Mouse (Mus musculus): ENCODE measurements around the gene Zfp62. TPM values are rescaled to one million over a fixed set of nuclear protein-coding genes. Genes with fewer than 3 reads are reported as not detected.

Zfp62 gene
- total RNA-seq, 1 experiment = 25.2 TPM

DNA sequence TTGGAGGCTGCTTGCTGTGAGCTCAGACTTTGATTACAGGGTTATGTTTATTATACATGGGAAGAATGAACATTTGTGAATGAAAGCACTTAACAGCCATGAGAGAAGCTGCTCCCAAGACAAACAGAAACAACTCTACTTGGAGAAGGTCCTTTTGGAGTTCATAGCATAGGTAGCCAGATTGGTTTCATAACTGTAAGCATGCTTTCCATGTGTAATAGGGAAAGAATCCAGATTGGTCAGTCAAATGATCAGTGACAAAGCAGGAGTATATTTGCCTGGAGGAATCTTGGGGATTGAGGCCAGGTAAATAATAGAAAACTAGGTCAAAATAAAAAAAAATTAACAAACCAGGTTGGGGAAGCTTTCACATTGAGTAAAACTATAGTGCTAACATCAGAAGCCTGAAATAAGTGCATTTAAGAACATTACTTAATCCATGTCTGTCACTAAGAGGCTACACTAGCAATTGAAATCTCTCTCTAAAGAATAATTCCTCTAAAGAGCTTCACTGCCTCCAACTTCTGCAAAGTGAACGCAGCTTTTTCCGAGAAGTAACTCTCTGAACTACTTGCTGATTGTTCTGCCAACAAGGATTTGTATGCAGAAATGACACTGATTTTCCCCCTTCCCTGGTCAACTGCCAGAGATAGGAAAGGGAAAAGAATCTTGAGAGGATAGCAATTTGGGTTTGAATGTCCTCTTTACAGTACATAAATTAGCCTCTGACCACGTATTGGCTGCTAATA lies 32.5 kb downstream of the Zfp62 start:
- no peaks in the 10 kb centered on the region for H3K36me3 ChIP-seq (ENCODE audit: control insufficient read depth, insufficient read depth, low read length, poor library complexity, severe bottlenecking)
- H3K4me3 ChIP-seq (ENCODE audit: insufficient read depth in 1 of 2, low read depth in 1 of 2, low read length in 2 of 2, poor library complexity in 1 of 2, severe bottlenecking in 1 of 2) = no peak overlapping the region
- TF ChIP-seq HCFC1 (IDR thresholded peaks at IDR 0.05; ENCODE audit: borderline replicate concordance, insufficient read depth, low read length) = no peak
- TF ChIP-seq ZC3H11A (IDR thresholded peaks at IDR 0.05; ENCODE audit: borderline replicate concordance, low read depth, low read length) = no peak
- TF ChIP-seq MAFK (IDR thresholded peaks at IDR 0.05; ENCODE audit: insufficient read depth, low read depth, low read length) = no peak
- TF ChIP-seq ZNF384 (IDR thresholded peaks at IDR 0.05; ENCODE audit: low read depth, low read length) = no peak
- TF ChIP-seq CHD2 (IDR thresholded peaks at IDR 0.05; ENCODE audit: low read depth, low read length) = no peak
- no peak for DNase-seq (ENCODE audit: low read depth, low spot score)
- H3K4me1 ChIP-seq (ENCODE audit: control insufficient read depth in 2 of 2, insufficient read depth in 2 of 2, low read length in 2 of 2, poor library complexity in 1 of 2) = no peaks in the 10 kb centered on the region
- H3K9ac ChIP-seq (ENCODE audit: insufficient read depth, low read depth, low read length, poor library complexity, severe bottlenecking) = no peak overlapping the region
- no peaks in the 10 kb centered on the region for H3K9me3 ChIP-seq (ENCODE audit: control insufficient read depth, insufficient read depth, low read depth, low read length)
- in situ Hi-C loops (cut with MboI; ENCODE audit: low sequenced_read_pairs in 2 of 2, unreplicated experiment in 2 of 2) = no loop called here
- no peak overlapping the region for H3K27ac ChIP-seq (ENCODE audit: insufficient read depth, low read depth, low read length, poor library complexity, severe bottlenecking)

DNA sequence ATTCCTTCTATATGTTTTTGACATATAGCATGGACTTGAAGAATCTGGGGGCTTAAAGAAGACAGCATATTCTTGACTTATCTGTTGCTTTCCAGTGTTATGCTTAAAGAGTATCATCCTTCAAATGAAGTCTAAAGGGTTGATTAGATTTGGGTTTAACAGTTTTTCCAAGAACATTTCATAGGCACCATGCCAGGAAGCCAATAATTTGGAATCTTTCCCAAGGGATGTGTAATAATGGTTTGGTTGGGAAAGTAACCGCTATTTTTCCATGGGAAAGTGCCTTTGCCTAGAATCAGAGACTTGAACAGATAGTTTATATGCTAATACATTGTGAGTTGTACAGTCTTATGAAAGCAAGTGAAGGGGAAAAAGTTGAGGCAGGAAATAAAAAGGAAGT lies 33.8 kb downstream of the Zfp62 start:
- TF ChIP-seq HCFC1 (IDR thresholded peaks at IDR 0.05; ENCODE audit: borderline replicate concordance, insufficient read depth, low read length) = no peak
- TF ChIP-seq CHD2 (IDR thresholded peaks at IDR 0.05; ENCODE audit: low read depth, low read length) = no peak
- no peak for TF ChIP-seq ZC3H11A (IDR thresholded peaks at IDR 0.05; ENCODE audit: borderline replicate concordance, low read depth, low read length)
- TF ChIP-seq ZNF384 (IDR thresholded peaks at IDR 0.05; ENCODE audit: low read depth, low read length) = no peak
- no peak for TF ChIP-seq MAFK (IDR thresholded peaks at IDR 0.05; ENCODE audit: insufficient read depth, low read depth, low read length)
- no peak overlapping the region for H3K27ac ChIP-seq (ENCODE audit: insufficient read depth, low read depth, low read length, poor library complexity, severe bottlenecking)
- no peak for DNase-seq (ENCODE audit: low read depth, low spot score)

DNA sequence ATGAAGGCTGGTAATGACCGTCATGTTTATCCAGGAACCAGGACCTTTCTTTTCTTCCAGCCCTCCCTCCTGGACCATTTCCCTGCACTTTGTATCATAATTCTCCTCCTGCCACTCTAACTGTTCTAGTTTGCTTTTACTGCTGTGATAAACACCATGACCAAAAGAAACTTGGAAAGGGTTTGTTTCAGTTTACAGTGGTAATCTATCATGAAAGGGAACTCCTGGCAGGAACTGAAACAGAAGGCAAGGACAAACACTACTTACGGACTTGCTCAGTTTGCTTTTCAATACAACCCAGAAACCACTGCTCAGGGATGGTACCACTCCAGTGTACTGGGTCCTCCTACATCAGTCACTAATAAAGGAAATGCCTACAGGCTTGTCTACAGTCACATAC lies 34.4 kb downstream of the Zfp62 start:
- Histone ChIP-seq H3K36me3 (ENCODE audit: control insufficient read depth, insufficient read depth, low read length, poor library complexity, severe bottlenecking) (no peaks in the 10 kb centered on the region), H3K9me3 (ENCODE audit: control insufficient read depth, insufficient read depth, low read depth, low read length) (no peaks in the 10 kb centered on the region), H3K9ac (ENCODE audit: insufficient read depth, low read depth, low read length, poor library complexity, severe bottlenecking) (no peak overlapping the region), H3K27ac (ENCODE audit: insufficient read depth, low read depth, low read length, poor library complexity, severe bottlenecking) (no peak overlapping the region), H3K4me3 (ENCODE audit: insufficient read depth in 1 of 2, low read depth in 1 of 2, low read length in 2 of 2, poor library complexity in 1 of 2, severe bottlenecking in 1 of 2) (no peak overlapping the region), H3K4me1 (ENCODE audit: control insufficient read depth in 2 of 2, insufficient read depth in 2 of 2, low read length in 2 of 2, poor library complexity in 1 of 2) (no peaks in the 10 kb centered on the region)
- no peak for DNase-seq (ENCODE audit: low read depth, low spot score)
- in situ Hi-C loops (cut with MboI; ENCODE audit: low sequenced_read_pairs in 2 of 2, unreplicated experiment in 2 of 2) = no loop called here
- TF ChIP-seq ZNF384 (IDR thresholded peaks at IDR 0.05; ENCODE audit: low read depth, low read length) = no peak
- TF ChIP-seq CHD2 (IDR thresholded peaks at IDR 0.05; ENCODE audit: low read depth, low read length) = no peak
- TF ChIP-seq HCFC1 (IDR thresholded peaks at IDR 0.05; ENCODE audit: borderline replicate concordance, insufficient read depth, low read length) = no peak
- no peak for TF ChIP-seq ZC3H11A (IDR thresholded peaks at IDR 0.05; ENCODE audit: borderline replicate concordance, low read depth, low read length)
- TF ChIP-seq MAFK (IDR thresholded peaks at IDR 0.05; ENCODE audit: insufficient read depth, low read depth, low read length) = no peak

More for the DNA sequence above, 33.8 kb downstream of the Zfp62 start:
- Histone ChIP-seq H3K4me1 (ENCODE audit: control insufficient read depth in 2 of 2, insufficient read depth in 2 of 2, low read length in 2 of 2, poor library complexity in 1 of 2) (no peaks in the 10 kb centered on the region), H3K36me3 (ENCODE audit: control insufficient read depth, insufficient read depth, low read length, poor library complexity, severe bottlenecking) (no peaks in the 10 kb centered on the region), H3K9me3 (ENCODE audit: control insufficient read depth, insufficient read depth, low read depth, low read length) (no peaks in the 10 kb centered on the region), H3K9ac (ENCODE audit: insufficient read depth, low read depth, low read length, poor library complexity, severe bottlenecking) (no peak overlapping the region), H3K4me3 (ENCODE audit: insufficient read depth in 1 of 2, low read depth in 1 of 2, low read length in 2 of 2, poor library complexity in 1 of 2, severe bottlenecking in 1 of 2) (no peak overlapping the region)
- in situ Hi-C loops (cut with MboI; ENCODE audit: low sequenced_read_pairs in 2 of 2, unreplicated experiment in 2 of 2) = no loop called here

DNA sequence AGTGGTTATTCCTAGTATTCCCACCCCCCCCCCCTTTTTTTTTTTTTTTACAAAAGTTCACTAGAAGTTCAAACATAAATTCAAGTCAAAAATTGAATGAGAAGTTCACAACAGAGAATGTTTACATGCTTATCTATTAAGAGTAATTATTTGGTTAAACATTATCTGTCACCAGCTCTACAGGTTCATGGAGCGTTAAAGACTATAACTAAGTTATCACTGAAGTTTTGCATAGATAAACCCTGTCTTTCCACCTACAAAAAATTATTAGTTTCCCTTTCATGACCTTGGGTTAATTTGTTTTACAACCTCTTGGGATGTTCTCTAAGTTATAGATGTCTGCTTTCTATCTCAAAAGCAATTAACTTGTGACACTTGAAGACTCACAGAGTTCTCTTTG lies 37.2 kb downstream of the Zfp62 start:
- no peak overlapping the region for H3K27ac ChIP-seq (ENCODE audit: insufficient read depth, low read depth, low read length, poor library complexity, severe bottlenecking)
- in situ Hi-C loops (cut with MboI; ENCODE audit: low sequenced_read_pairs in 2 of 2, unreplicated experiment in 2 of 2) = no loop called here
- H3K4me1 ChIP-seq (ENCODE audit: control insufficient read depth in 2 of 2, insufficient read depth in 2 of 2, low read length in 2 of 2, poor library complexity in 1 of 2) = peaks cover 0 to 2% of the 10 kb centered on the region in 2 experiments; a peak in 1 of 4 replicates
- no peak for TF ChIP-seq CHD2 (IDR thresholded peaks at IDR 0.05; ENCODE audit: low read depth, low read length)
- TF ChIP-seq MAFK (IDR thresholded peaks at IDR 0.05; ENCODE audit: insufficient read depth, low read depth, low read length) = no peak
- no peak for TF ChIP-seq HCFC1 (IDR thresholded peaks at IDR 0.05; ENCODE audit: borderline replicate concordance, insufficient read depth, low read length)
- TF ChIP-seq ZNF384 (IDR thresholded peaks at IDR 0.05; ENCODE audit: low read depth, low read length) = no peak
- TF ChIP-seq ZC3H11A (IDR thresholded peaks at IDR 0.05; ENCODE audit: borderline replicate concordance, low read depth, low read length) = no peak
- no peaks in the 10 kb centered on the region for H3K9me3 ChIP-seq (ENCODE audit: control insufficient read depth, insufficient read depth, low read depth, low read length)
- DNase-seq (ENCODE audit: low read depth, low spot score) = no peak
- H3K9ac ChIP-seq (ENCODE audit: insufficient read depth, low read depth, low read length, poor library complexity, severe bottlenecking) = no peak overlapping the region
- no peak overlapping the region for H3K4me3 ChIP-seq (ENCODE audit: insufficient read depth in 1 of 2, low read depth in 1 of 2, low read length in 2 of 2, poor library complexity in 1 of 2, severe bottlenecking in 1 of 2)
- no peaks in the 10 kb centered on the region for H3K36me3 ChIP-seq (ENCODE audit: control insufficient read depth, insufficient read depth, low read length, poor library complexity, severe bottlenecking)

All from ES-E14 (cell line).